Comparison of ENCODE assay signal across 9 mouse cellular contexts in genomic region chr14:88466416-88466815, GRCm38 (mm10). TPM values are rescaled to one million over a fixed set of nuclear protein-coding genes. Genes with fewer than 3 reads are reported as not detected.
DNase-seq lines count a peak whose midpoint lies in the region; ATAC-seq and TF ChIP-seq lines count a peak whose summit lies in the region.
"Had no signal": no experiment of that assay in that cellular context is flagged by ENCODE, and none has a peak within 500 bp of the region (broad histone marks: within the 10 kb centered on the region; RNA-seq: fewer than 3 reads in every experiment).

No protein-coding gene starts in this region.

- 0 out of 2 replicates have a peak, but pooled peaks cover 7% of the 10 kb centered on the region for H3K4me1 ChIP-seq in heart, embryonic 10.5 days
- no peaks in the 10 kb centered on the region for H3K4me1 ChIP-seq in lung, embryonic 14.5 days (ENCODE audit: insufficient read depth)

- DNase-seq in heart, postnatal 10 days: peak; percentile 9 to 44
- no peak for DNase-seq in heart, embryonic 10.5 days (ENCODE audit: low spot score)
- DNase-seq in lung, embryonic 14.5 days: peak; percentile 78
- DNase-seq in lung, adult 18-20 months: no peak
- peak; percentile 16 for DNase-seq in R1 (ENCODE audit: low read depth, low spot score)
- peak; percentile 6 for DNase-seq in lung, postnatal 36 days
- no peak for DNase-seq in spleen, adult 18-20 months
- DNase-seq in thymus, postnatal 10 days (ENCODE audit: low spot score in 2 of 2): no peak

- no peaks in the 10 kb centered on the region for H3K9me3 ChIP-seq in heart, embryonic 10.5 days
- H3K9me3 ChIP-seq in lung, embryonic 14.5 days (ENCODE audit: low read depth, low read length): no peaks in the 10 kb centered on the region

- H3K9ac ChIP-seq in lung, embryonic 14.5 days: no peak overlapping the region

- no peak overlapping the region for H3K4me2 ChIP-seq in lung, embryonic 14.5 days
- H3K4me2 ChIP-seq: heart, embryonic 11.5 days had no signal

- H3K27ac ChIP-seq in heart, embryonic 10.5 days: no peak overlapping the region
- H3K27ac ChIP-seq in lung, embryonic 14.5 days (ENCODE audit: low read depth): no peak overlapping the region

- TF ChIP-seq CTCF in lung, embryonic 14.5 days (IDR thresholded peaks at IDR 0.05; ENCODE audit: low read depth): peak; percentile 67

- no peak for ATAC-seq in lung, embryonic 14.5 days (ENCODE audit: insufficient read depth)

- intact Hi-C loops in heart, postnatal 10 days (cut with DNase I): no loop called here

- H3K4me3 ChIP-seq in heart, embryonic 10.5 days: no peak overlapping the region
- H3K4me3 ChIP-seq in lung, embryonic 14.5 days (ENCODE audit: low read depth, low read length): no peak overlapping the region

- H3K27me3 ChIP-seq in heart, embryonic 10.5 days (ENCODE audit: insufficient read depth, poor library complexity, severe bottlenecking): peaks cover 29% of the 10 kb centered on the region; the same call in 1 of the 2 replicates
- H3K27me3 ChIP-seq in lung, embryonic 14.5 days (ENCODE audit: insufficient read depth, low read length): peaks cover 9% of the 10 kb centered on the region

- no peaks in the 10 kb centered on the region for H3K36me3 ChIP-seq in heart, embryonic 10.5 days
- no peaks in the 10 kb centered on the region for H3K36me3 ChIP-seq in lung, embryonic 14.5 days (ENCODE audit: insufficient read depth)

- WGBS in heart, embryonic 10.5 days: 85% methylated on average over 1 of the region's 1 CpGs
- WGBS in lung, embryonic 14.5 days: 87% methylated on average over 1 of the region's 1 CpGs

RNA-seq across cellular contexts. Expression of gene Pcdh20, which starts 4.8 kb away (rescaled TPM):
- 1 to 10 TPM in 1 of 2 experiments, under 1 TPM in 1; 0.74 to 1.5 TPM for total RNA-seq in heart, postnatal 10 days (2021)
- polyA plus RNA-seq in heart, embryonic 10.5 days (2016; fragmentation: Nextera tagmentation; extraction: Ambion mirVana): 0.19 TPM in 1 of 2 replicates, not detected in the other
- polyA plus RNA-seq in lung, embryonic 14.5 days (2014; fragmentation: Nextera tagmentation; extraction: Ambion mirVana): 1.3 and 2.2 TPM in 2 replicates

Comparison
In these comparisons a context has a peak if more than half of its experiments do, and no peak if none do; other contexts are left out.
1. DNase-seq: peak in heart, postnatal 10 days (2 of 2), lung, embryonic 14.5 days (single experiment), R1 (single experiment) and lung, postnatal 36 days (single experiment); none in heart, embryonic 10.5 days (single experiment), lung, adult 18-20 months (0 of 2), spleen, adult 18-20 months (0 of 2) and thymus, postnatal 10 days (0 of 2).